ENCODE assay signal across 9 mouse cellular contexts in genomic region chr9:107971690-107972541, GRCm38 (mm10). TPM values are rescaled to one million over a fixed set of nuclear protein-coding genes. Genes with fewer than 3 reads are reported as not detected.
DNase-seq lines count a peak whose midpoint lies in the region; ATAC-seq and TF ChIP-seq lines count a peak whose summit lies in the region.
"Had no signal": no experiment of that assay in that cellular context is flagged by ENCODE, and none has a peak within 500 bp of the region (broad histone marks: within the 10 kb centered on the region; RNA-seq: fewer than 3 reads in every experiment).

No protein-coding gene starts in this region.

- ATAC-seq in hematopoietic stem cell, adult 5-6 weeks (replicated peaks in 1 of 2; ENCODE audit: insufficient read depth in 1 of 2, low FRiP score in 2 of 2, low TSS enrichment in 1 of 2, low read depth in 1 of 2, poor library complexity in 2 of 2, severe bottlenecking in 2 of 2): peak; percentile 58 to 61

- DNase-seq in heart, adult 11 months: peak; percentile 99
- DNase-seq in heart, postnatal 4 days: no peak
- peak; percentile 66 for DNase-seq in skeletal muscle tissue, adult 2 months (ENCODE audit: low read depth, low spot score)
- no peak for DNase-seq in cerebellum, postnatal 4 days (ENCODE audit: low spot score in 2 of 2)
- no peak for DNase-seq in adrenal gland, postnatal 25 days
- no peak for DNase-seq in testis, postnatal 10 days (ENCODE audit: low spot score)
- DNase-seq: cerebellum, adult 9-10 months had no signal

- TF ChIP-seq POLR2A in bone marrow, adult 2 months (IDR thresholded peaks at IDR 0.05; ENCODE audit: borderline replicate concordance, control insufficient read depth, low read depth, low read length): no peak

- H3K4me1 ChIP-seq in bone marrow, adult 2 months (ENCODE audit: control insufficient read depth, insufficient read depth, low read length): peaks cover 4% of the 10 kb centered on the region

- no peak for TF ChIP-seq CTCF in bone marrow, adult 2 months (IDR thresholded peaks at IDR 0.05; ENCODE audit: control insufficient read depth, insufficient read depth, low read length)

- H3K27ac ChIP-seq in bone marrow, adult 2 months (ENCODE audit: control insufficient read depth, insufficient read depth, low read depth, low read length, poor library complexity): peak overlapping the region; percentile 72

- WGBS in bone marrow, adult 2 months: 35% methylated on average over 8 of the region's 8 CpGs

- no peak overlapping the region for H3K4me3 ChIP-seq in bone marrow, adult 2 months (replicated peaks; ENCODE audit: control insufficient read depth, low read depth, low read length)

RNA-seq across cellular contexts. Expression of gene Uba7, which starts 3.4 kb away (rescaled TPM):
- total RNA-seq in heart, postnatal 4 days (2021): 10 to 100 TPM; 13.6 to 13.9 TPM
- polyA plus RNA-seq in bone marrow, adult 2 months (2011; ENCODE audit: insufficient read depth, insufficient read length, low replicate concordance, missing spikeins): 138 and 310 TPM in 2 replicates
- total RNA-seq in hematopoietic stem cell, adult 5-6 weeks (2017): 103 and 121 TPM in 2 replicates
- 19.0 and 22.2 TPM in 2 replicates for total RNA-seq in adrenal gland, postnatal 25 days (2021)

RNA-seq across cellular contexts. Expression of gene Gm20661, which starts 10.9 kb away (rescaled TPM):
- 1 to 10 TPM in 1 of 2 experiments, under 1 TPM in 1; 0.72 to 1.2 TPM for total RNA-seq in heart, postnatal 4 days (2021)
- polyA plus RNA-seq in bone marrow, adult 2 months (2011; ENCODE audit: insufficient read depth, insufficient read length, low replicate concordance, missing spikeins): 4.7 TPM in 1 of 2 replicates, not detected in the other
- total RNA-seq in hematopoietic stem cell, adult 5-6 weeks (2017): 2.2 and 2.3 TPM in 2 replicates
- 0.46 TPM in 1 of 2 replicates, not detected in the other for total RNA-seq in adrenal gland, postnatal 25 days (2021)

RNA-seq across cellular contexts. Expression of gene Inka1, which starts 13.8 kb away (rescaled TPM):
- total RNA-seq in heart, postnatal 4 days (2021): 10 to 100 TPM; 24.8 to 27.7 TPM
- 27.9 and 32.3 TPM in 2 replicates for polyA plus RNA-seq in bone marrow, adult 2 months (2011; ENCODE audit: insufficient read depth, insufficient read length, low replicate concordance, missing spikeins)
- 49.9 and 50.4 TPM in 2 replicates for total RNA-seq in hematopoietic stem cell, adult 5-6 weeks (2017)
- total RNA-seq in adrenal gland, postnatal 25 days (2021): 5.7 and 6.4 TPM in 2 replicates

RNA-seq across cellular contexts. Expression of gene Cdhr4, which starts 20.4 kb away (rescaled TPM):
- total RNA-seq in heart, postnatal 4 days (2021): 1 to 10 TPM; 1.4 to 2.1 TPM
- 10.6 and 23.4 TPM in 2 replicates for polyA plus RNA-seq in bone marrow, adult 2 months (2011; ENCODE audit: insufficient read depth, insufficient read length, low replicate concordance, missing spikeins)
- total RNA-seq in hematopoietic stem cell, adult 5-6 weeks (2017): 3.3 and 3.9 TPM in 2 replicates
- total RNA-seq in adrenal gland, postnatal 25 days (2021): 1.8 and 3.1 TPM in 2 replicates

RNA-seq across cellular contexts. Expression of gene Traip, which starts 22.0 kb away (rescaled TPM):
- 10 to 100 TPM in 1 of 2 experiments, 1 to 10 TPM in 1; 7.4 to 10.5 TPM for total RNA-seq in heart, postnatal 4 days (2021)
- polyA plus RNA-seq in bone marrow, adult 2 months (2011; ENCODE audit: insufficient read depth, insufficient read length, low replicate concordance, missing spikeins): 27.0 and 30.0 TPM in 2 replicates
- total RNA-seq in hematopoietic stem cell, adult 5-6 weeks (2017): 19.3 and 40.1 TPM in 2 replicates
- 5.1 and 5.3 TPM in 2 replicates for total RNA-seq in adrenal gland, postnatal 25 days (2021)

Comparison
In these comparisons a context has a peak if more than half of its experiments do, and no peak if none do; other contexts are left out.
1. DNase-seq: peak in heart, adult 11 months (single experiment) and skeletal muscle tissue, adult 2 months (single experiment); none in heart, postnatal 4 days (single experiment), cerebellum, postnatal 4 days (0 of 2), adrenal gland, postnatal 25 days (single experiment) and testis, postnatal 10 days (single experiment).